Comparison of ENCODE assay signal across 18 mouse cellular contexts in the genomic region with DNA sequence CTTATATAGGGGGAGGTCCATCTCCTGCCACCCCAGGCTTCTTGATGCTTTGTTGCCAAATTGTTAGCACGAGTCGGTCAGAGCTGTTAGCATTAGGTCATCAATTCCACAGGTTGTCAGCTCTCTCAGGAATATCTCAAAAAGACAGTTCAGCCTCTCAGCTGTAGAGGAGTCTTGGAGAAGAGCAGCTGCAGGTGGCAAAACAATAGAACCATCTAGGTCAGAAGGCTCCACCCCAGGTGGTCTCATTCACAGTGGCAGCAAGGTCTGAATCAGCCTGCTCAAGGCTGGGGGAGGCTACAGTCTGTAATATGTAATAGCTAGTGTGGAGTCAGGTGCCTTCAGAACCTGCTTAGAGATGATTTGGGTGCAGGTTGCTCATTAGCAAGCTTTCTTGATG.
"Had no signal": no experiment of that assay in that cellular context is flagged by ENCODE, and none has a peak within 500 bp of the region (broad histone marks: within the 10 kb centered on the region; RNA-seq: fewer than 3 reads in every experiment).

No protein-coding gene starts in this region.

- H3K4me1 ChIP-seq: limb, embryonic 12.5 days; limb, embryonic 15.5 days; midbrain, embryonic 12.5 days; midbrain, embryonic 15.5 days; neural tube, embryonic 13.5 days; stomach, embryonic 15.5 days had no signal

- H3K9me3 ChIP-seq: limb, embryonic 15.5 days; midbrain, embryonic 12.5 days; midbrain, embryonic 15.5 days; neural tube, embryonic 13.5 days; stomach, embryonic 15.5 days had no signal

- H3K27ac ChIP-seq: limb, embryonic 12.5 days; limb, embryonic 15.5 days; liver, embryonic 14.5 days; macrophage; midbrain, embryonic 12.5 days; midbrain, embryonic 15.5 days; neural tube, embryonic 13.5 days; stomach, embryonic 15.5 days had no signal

- H3K9ac ChIP-seq: limb, embryonic 12.5 days; limb, embryonic 15.5 days; liver, embryonic 14.5 days; liver, postnatal 0 days; lung, embryonic 14.5 days; midbrain, embryonic 12.5 days; midbrain, embryonic 15.5 days; neural tube, embryonic 13.5 days; stomach, embryonic 15.5 days had no signal

- DNase-seq: kidney, adult 18-20 months; kidney, adult 9 months; kidney, postnatal 14 days; kidney, postnatal 4 days; left cerebral cortex, postnatal 4 days; liver, postnatal 0 days; lung, embryonic 14.5 days; right cerebral cortex, postnatal 25 days; spleen, adult 18-20 months; thymus, postnatal 4 days had no signal

- H3K4me3 ChIP-seq: limb, embryonic 12.5 days; limb, embryonic 15.5 days; midbrain, embryonic 12.5 days; midbrain, embryonic 15.5 days; neural tube, embryonic 13.5 days; stomach, embryonic 15.5 days had no signal

- H3K36me3 ChIP-seq: limb, embryonic 12.5 days; limb, embryonic 15.5 days; midbrain, embryonic 12.5 days; midbrain, embryonic 15.5 days; neural tube, embryonic 13.5 days; stomach, embryonic 15.5 days had no signal
